Mouse (Mus musculus): ENCODE data around the gene Slc4a1ap. TPM values are rescaled to one million over a fixed set of nuclear protein-coding genes. Genes with fewer than 3 reads are reported as not detected.
"Not testable (repeated sequence)": the region's sequence is repeated elsewhere in the genome, so short reads cannot be mapped to it uniquely, and the experiment has no call there.

Slc4a1ap gene
- polyA plus RNA-seq, 1 experiment from 2014 or later = 20.0 TPM

GRCm38 (mm10) chr5:31581263-31581662 lies 54.5 kb downstream of the Slc4a1ap start:
- 78% methylated on average over 6 of the region's 6 CpGs for WGBS
- ATAC-seq (replicated peaks; ENCODE audit: extremely low read depth, insufficient read depth, low FRiP score) = no peak
- no peak overlapping the region for H3K4me3 ChIP-seq (ENCODE audit: low read length)
- no peaks in the 10 kb centered on the region for H3K4me1 ChIP-seq (ENCODE audit: control insufficient read depth, insufficient read depth, low read length)
- H3K9me3 ChIP-seq (replicated peaks; ENCODE audit: control insufficient read depth, low read length) = no peaks in the 10 kb centered on the region
- no peak overlapping the region for H3K4me2 ChIP-seq (ENCODE audit: low read depth, low read length)
- H3K27ac ChIP-seq (ENCODE audit: low read length) = no peak overlapping the region
- no peaks in the 10 kb centered on the region for H3K27me3 ChIP-seq (ENCODE audit: control insufficient read depth, insufficient read depth, low read length)
- no peak overlapping the region for H3K9ac ChIP-seq (ENCODE audit: low read length)
- H3K36me3 ChIP-seq (ENCODE audit: control insufficient read depth, insufficient read depth) = no peaks in the 10 kb centered on the region

DNA sequence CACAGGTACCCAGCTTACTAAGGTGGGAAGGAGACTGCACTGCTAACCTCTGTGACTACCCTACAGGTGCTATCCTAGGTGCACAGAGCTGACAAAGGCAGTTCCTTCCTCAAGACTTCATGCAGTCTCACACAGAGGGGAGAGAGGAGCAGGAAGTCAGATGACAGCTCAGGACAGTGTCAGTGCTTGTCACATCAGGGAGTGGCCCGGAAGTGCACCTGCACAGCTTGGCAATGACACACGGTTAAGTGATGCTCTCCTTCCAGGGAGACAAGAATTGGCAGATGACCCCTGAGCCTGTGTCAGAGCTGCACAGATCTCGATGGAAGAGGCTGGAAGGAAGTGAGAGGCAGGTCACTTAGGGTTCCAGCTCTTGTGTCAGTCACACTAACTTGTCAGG lies 55.1 kb downstream of the Slc4a1ap start:
- Histone ChIP-seq H3K4me2 (ENCODE audit: low read depth, low read length) (no peak overlapping the region), H3K9me3 (replicated peaks; ENCODE audit: control insufficient read depth, low read length) (no peaks in the 10 kb centered on the region), H3K27me3 (ENCODE audit: control insufficient read depth, insufficient read depth, low read length) (no peaks in the 10 kb centered on the region), H3K4me3 (ENCODE audit: low read length) (no peak overlapping the region), H3K27ac (ENCODE audit: low read length) (no peak overlapping the region), H3K4me1 (ENCODE audit: control insufficient read depth, insufficient read depth, low read length) (no peaks in the 10 kb centered on the region), H3K9ac (ENCODE audit: low read length) (no peak overlapping the region), H3K36me3 (ENCODE audit: control insufficient read depth, insufficient read depth) (no peaks in the 10 kb centered on the region)
- ATAC-seq (replicated peaks; ENCODE audit: extremely low read depth, insufficient read depth, low FRiP score) = no peak
- 53% methylated on average over 3 of the region's 3 CpGs for WGBS

- WGBS = 69% methylated on average over 2 of the region's 2 CpGs
- H3K9ac ChIP-seq (ENCODE audit: low read length) = no peak overlapping the region
- H3K36me3 ChIP-seq (ENCODE audit: control insufficient read depth, insufficient read depth) = no peaks in the 10 kb centered on the region
- no peak overlapping the region for H3K4me2 ChIP-seq (ENCODE audit: low read depth, low read length)
- no peaks in the 10 kb centered on the region for H3K27me3 ChIP-seq (ENCODE audit: control insufficient read depth, insufficient read depth, low read length)
- no peak overlapping the region for H3K4me3 ChIP-seq (ENCODE audit: low read length)
- no peaks in the 10 kb centered on the region for H3K9me3 ChIP-seq (replicated peaks; ENCODE audit: control insufficient read depth, low read length)
- ATAC-seq (replicated peaks; ENCODE audit: extremely low read depth, insufficient read depth, low FRiP score) = no peak
- H3K27ac ChIP-seq (ENCODE audit: low read length) = no peak overlapping the region
- H3K4me1 ChIP-seq (ENCODE audit: control insufficient read depth, insufficient read depth, low read length) = no peaks in the 10 kb centered on the region
Measured at GRCm38 (mm10) chr5:31583261-31583660, 56.5 kb downstream of the Slc4a1ap start.

- H3K4me2 ChIP-seq (ENCODE audit: low read depth, low read length) = no peak overlapping the region
- 88% methylated on average over 4 of the region's 4 CpGs for WGBS
Measured at GRCm38 (mm10) chr5:31585526-31585925, 58.7 kb downstream of the Slc4a1ap start.

GRCm38 (mm10) chr5:31588016-31588415 lies 61.2 kb downstream of the Slc4a1ap start:
- H3K4me2 ChIP-seq (ENCODE audit: low read depth, low read length) = no peak overlapping the region

More at GRCm38 (mm10) chr5:31585526-31585925, 58.7 kb downstream of the Slc4a1ap start:
- Histone ChIP-seq H3K27ac (ENCODE audit: low read length) (no peak overlapping the region), H3K9me3 (replicated peaks; ENCODE audit: control insufficient read depth, low read length) (0 out of 2 replicates have a peak, but pooled peaks cover 5% of the 10 kb centered on the region), H3K27me3 (ENCODE audit: control insufficient read depth, insufficient read depth, low read length) (no peaks in the 10 kb centered on the region), H3K9ac (ENCODE audit: low read length) (no peak overlapping the region), H3K4me1 (ENCODE audit: control insufficient read depth, insufficient read depth, low read length) (no peaks in the 10 kb centered on the region), H3K36me3 (ENCODE audit: control insufficient read depth, insufficient read depth) (no peaks in the 10 kb centered on the region), H3K4me3 (ENCODE audit: low read length) (no peak overlapping the region)
- no peak for ATAC-seq (replicated peaks; ENCODE audit: extremely low read depth, insufficient read depth, low FRiP score)

DNA sequence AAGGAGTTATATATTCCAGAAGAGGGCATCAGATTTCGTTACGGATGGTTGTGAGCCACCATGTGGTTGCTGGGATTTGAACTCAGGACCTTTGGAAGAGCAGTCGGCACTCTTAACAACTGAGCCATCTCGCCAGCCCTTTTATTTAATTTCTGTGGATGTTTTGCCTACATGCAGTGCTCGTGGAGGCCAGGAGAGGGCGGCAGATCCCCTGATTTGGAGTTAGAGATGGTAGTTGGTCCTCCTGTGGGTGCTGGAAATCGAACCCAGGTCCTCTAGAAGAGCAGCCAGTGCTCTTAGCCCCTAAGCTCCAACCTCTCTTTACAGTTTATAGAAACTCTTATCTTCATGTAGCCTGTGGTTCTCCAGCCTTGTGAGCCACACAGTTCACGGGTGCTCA lies 61.9 kb downstream of the Slc4a1ap start:
- not testable (repeated sequence) for H3K9me3 ChIP-seq (replicated peaks; ENCODE audit: control insufficient read depth, low read length); H3K27me3 ChIP-seq (ENCODE audit: control insufficient read depth, insufficient read depth, low read length); ATAC-seq (replicated peaks; ENCODE audit: extremely low read depth, insufficient read depth, low FRiP score); H3K4me3 ChIP-seq (ENCODE audit: low read length); H3K4me2 ChIP-seq (ENCODE audit: low read depth, low read length); H3K9ac ChIP-seq (ENCODE audit: low read length); H3K4me1 ChIP-seq (ENCODE audit: control insufficient read depth, insufficient read depth, low read length); H3K27ac ChIP-seq (ENCODE audit: low read length); H3K36me3 ChIP-seq (ENCODE audit: control insufficient read depth, insufficient read depth)
- 79% methylated on average over 8 of the region's 8 CpGs for WGBS

More at GRCm38 (mm10) chr5:31588016-31588415, 61.2 kb downstream of the Slc4a1ap start:
- no peak for ATAC-seq (replicated peaks; ENCODE audit: extremely low read depth, insufficient read depth, low FRiP score)
- Histone ChIP-seq H3K4me1 (ENCODE audit: control insufficient read depth, insufficient read depth, low read length) (no peaks in the 10 kb centered on the region), H3K27ac (ENCODE audit: low read length) (no peak overlapping the region), H3K4me3 (ENCODE audit: low read length) (no peak overlapping the region), H3K27me3 (ENCODE audit: control insufficient read depth, insufficient read depth, low read length) (no peaks in the 10 kb centered on the region), H3K9ac (ENCODE audit: low read length) (no peak overlapping the region), H3K9me3 (replicated peaks; ENCODE audit: control insufficient read depth, low read length) (0 out of 2 replicates have a peak, but pooled peaks cover 5% of the 10 kb centered on the region), H3K36me3 (ENCODE audit: control insufficient read depth, insufficient read depth) (no peaks in the 10 kb centered on the region)
- WGBS = 77% methylated on average over 2 of the region's 2 CpGs

GRCm38 (mm10) chr5:31589711-31590319 lies 63.0 kb downstream of the Slc4a1ap start:
- no peak for ATAC-seq (replicated peaks; ENCODE audit: extremely low read depth, insufficient read depth, low FRiP score)
- no peak overlapping the region for H3K9ac ChIP-seq (ENCODE audit: low read length)
- H3K27ac ChIP-seq (ENCODE audit: low read length) = no peak overlapping the region
- H3K4me3 ChIP-seq (ENCODE audit: low read length) = no peak overlapping the region
- H3K9me3 ChIP-seq (replicated peaks; ENCODE audit: control insufficient read depth, low read length) = 0 out of 2 replicates have a peak, but pooled peaks cover 5% of the 10 kb centered on the region
- H3K4me1 ChIP-seq (ENCODE audit: control insufficient read depth, insufficient read depth, low read length) = no peaks in the 10 kb centered on the region
- H3K27me3 ChIP-seq (ENCODE audit: control insufficient read depth, insufficient read depth, low read length) = no peaks in the 10 kb centered on the region
- H3K36me3 ChIP-seq (ENCODE audit: control insufficient read depth, insufficient read depth) = no peaks in the 10 kb centered on the region
- H3K4me2 ChIP-seq (ENCODE audit: low read depth, low read length) = no peak overlapping the region
- 74% methylated on average over 14 of the region's 14 CpGs for WGBS

DNA sequence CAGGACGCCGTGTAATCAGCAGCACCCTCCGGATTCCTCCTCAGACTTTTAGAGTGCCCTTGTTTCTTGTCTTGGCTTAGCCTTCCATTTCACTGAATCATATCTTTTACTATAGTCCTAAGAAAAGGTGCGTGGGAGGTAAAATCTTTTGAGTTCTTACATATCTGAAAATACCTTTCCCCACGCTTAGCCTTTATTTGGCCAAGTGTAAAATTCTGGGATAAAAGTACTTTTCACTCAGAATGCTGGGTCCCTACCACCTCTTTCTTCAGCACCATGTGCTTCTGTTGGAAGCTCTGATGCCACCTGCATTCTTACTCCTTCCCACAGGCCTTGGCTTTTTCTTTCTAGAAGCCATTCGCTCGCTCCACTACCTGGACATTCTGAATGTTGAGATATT lies 64.3 kb downstream of the Slc4a1ap start:
- H3K4me1 ChIP-seq (ENCODE audit: control insufficient read depth, insufficient read depth, low read length) = peaks cover 2% of the 10 kb centered on the region; the same call in 1 of the 2 replicates

DNA sequence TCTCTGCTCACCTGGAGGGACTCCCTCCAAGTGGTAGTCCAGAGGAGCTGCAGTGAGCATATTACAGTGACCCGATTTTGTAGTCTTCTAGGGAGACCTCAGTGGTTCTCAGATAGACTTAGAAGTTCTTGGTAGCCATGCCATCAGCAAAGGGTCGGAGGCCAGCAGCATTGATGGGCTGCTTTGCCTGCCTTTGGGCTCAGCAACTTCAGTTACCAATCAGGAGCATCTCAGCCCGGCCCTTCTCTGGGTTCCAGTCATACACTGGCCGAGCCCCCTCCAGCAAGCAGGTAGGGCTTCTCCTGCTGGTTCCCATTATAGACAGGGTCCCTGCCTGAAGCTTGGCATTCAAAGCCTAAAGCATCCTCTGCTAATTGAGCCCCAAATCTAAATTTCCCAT lies 69.1 kb downstream of the Slc4a1ap start:
- no peak for ATAC-seq (replicated peaks; ENCODE audit: extremely low read depth, insufficient read depth, low FRiP score)
- Histone ChIP-seq H3K27ac (ENCODE audit: low read length) (no peak overlapping the region; the same call in 1 of the 2 replicates), H3K36me3 (ENCODE audit: control insufficient read depth, insufficient read depth) (no peaks in the 10 kb centered on the region), H3K9me3 (replicated peaks; ENCODE audit: control insufficient read depth, low read length) (no peaks in the 10 kb centered on the region), H3K9ac (ENCODE audit: low read length) (peak overlapping the region; percentile 75; the same call in 1 of the 2 replicates), H3K4me2 (ENCODE audit: low read depth, low read length) (peak overlapping the region; percentile 85; the same call in 1 of the 2 replicates), H3K27me3 (ENCODE audit: control insufficient read depth, insufficient read depth, low read length) (no peaks in the 10 kb centered on the region), H3K4me1 (ENCODE audit: control insufficient read depth, insufficient read depth, low read length) (peaks cover 12% of the 10 kb centered on the region), H3K4me3 (ENCODE audit: low read length) (no peak overlapping the region)
- 70% methylated on average over 4 of the region's 4 CpGs for WGBS

More for the DNA sequence above, 64.3 kb downstream of the Slc4a1ap start:
- no peak overlapping the region for H3K9ac ChIP-seq (ENCODE audit: low read length)
- H3K4me2 ChIP-seq (ENCODE audit: low read depth, low read length) = no peak overlapping the region
- 76% methylated on average over 7 of the region's 7 CpGs for WGBS
- H3K9me3 ChIP-seq (replicated peaks; ENCODE audit: control insufficient read depth, low read length) = 0 out of 2 replicates have a peak, but pooled peaks cover 5% of the 10 kb centered on the region
- ATAC-seq (replicated peaks; ENCODE audit: extremely low read depth, insufficient read depth, low FRiP score) = no peak
- H3K4me3 ChIP-seq (ENCODE audit: low read length) = no peak overlapping the region
- no peaks in the 10 kb centered on the region for H3K27me3 ChIP-seq (ENCODE audit: control insufficient read depth, insufficient read depth, low read length)
- no peak overlapping the region for H3K27ac ChIP-seq (ENCODE audit: low read length)
- no peaks in the 10 kb centered on the region for H3K36me3 ChIP-seq (ENCODE audit: control insufficient read depth, insufficient read depth)
